Mouse (Mus musculus) testis, adult 2 months (tissue): ENCODE measurements at regions not wholly inside any gene's neighbourhood (a gene's known extent, or its start where the extent isn't known, plus 50 kb on each side); places are given as distances from the start of the nearest gene placed in this dataset.

Source experiments
- H3K27ac ChIP-seq: fragments of 200-500 bp; 2 replicates; pipeline ENCODE4 v1.5.1; 2012; ENCODE audit warnings: low read depth, low read length; ENCODE audit not compliant: control insufficient read depth, insufficient read depth
- H3K27me3 ChIP-seq: fragments of 200-500 bp; 2 replicates; pipeline ENCODE4 v1.6.1; 2012; ENCODE audit warnings: mild to moderate bottlenecking, low read length, moderate library complexity; ENCODE audit not compliant: control insufficient read depth, insufficient read depth
- H3K36me3 ChIP-seq: fragments of 200-500 bp; 2 replicates; pipeline ENCODE4 v1.6.1; 2012; ENCODE audit warnings: mild to moderate bottlenecking, low read length; ENCODE audit not compliant: control insufficient read depth, insufficient read depth
- H3K4me1 ChIP-seq: fragments of 200-500 bp; 2 replicates; pipeline ENCODE4 v1.6.1; 2012; ENCODE audit warnings: low read length; ENCODE audit not compliant: control insufficient read depth, insufficient read depth
- H3K4me3 ChIP-seq: fragments of 200-500 bp; 2 replicates; pipeline ENCODE4 v1.5.1; 2012; ENCODE audit warnings: low read depth, mild to moderate bottlenecking, low read length, moderate library complexity, mixed read lengths; ENCODE audit not compliant: control insufficient read depth
- CTCF ChIP-seq: fragments of 200-500 bp; IDR thresholded peaks from 2 replicates; pipeline ENCODE4 v1.5.1; 2012; ENCODE audit warnings: low read depth, mild to moderate bottlenecking, inconsistent platforms, low read length, moderate library complexity; ENCODE audit not compliant: control insufficient read depth, insufficient read depth, insufficient replicate concordance
- POLR2A ChIP-seq: fragments of 200-500 bp; IDR thresholded peaks from 2 replicates; pipeline ENCODE4 v1.6.1; 2012; ENCODE audit warnings: low read depth, mild to moderate bottlenecking, inconsistent platforms, low read length, moderate library complexity; ENCODE audit not compliant: control insufficient read depth

GRCm38 (mm10) chr9:61016673-61017072, 222.3 kb downstream of the Uaca start:
- Histone ChIP-seq H3K27ac (no peak overlapping the region), H3K27me3 (no peaks in the 10 kb centered on the region), H3K36me3 (no peaks in the 10 kb centered on the region), H3K4me3 (no peak overlapping the region), H3K4me1 (peaks cover 3% of the 10 kb centered on the region; the same call in 1 of the 2 replicates)
- TF ChIP-seq CTCF (no peak), POLR2A (no peak)

DNA sequence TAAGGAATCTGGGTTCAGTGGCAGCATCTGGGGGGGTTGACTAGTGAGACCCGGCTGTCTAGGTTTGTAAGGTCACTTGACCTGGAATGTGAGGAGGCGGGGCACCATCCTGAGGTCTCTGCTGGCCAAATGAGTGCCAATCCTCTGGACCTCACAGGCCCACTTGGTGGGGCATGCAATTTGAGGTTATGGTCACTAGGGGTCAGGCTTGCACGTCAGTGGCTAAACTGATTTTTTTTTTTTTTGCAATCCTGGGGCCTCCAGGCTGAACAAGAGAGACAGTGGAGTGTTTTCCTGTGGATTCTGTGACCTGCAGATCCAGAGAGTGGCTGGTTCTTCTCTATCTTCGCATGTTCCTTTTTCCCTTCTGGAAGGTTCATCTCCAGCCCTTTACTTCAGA, 225.6 kb downstream of the Uaca start:
- Histone ChIP-seq H3K27me3 (no peaks in the 10 kb centered on the region), H3K4me1 (no peaks in the 10 kb centered on the region), H3K27ac (no peak overlapping the region), H3K4me3 (no peak overlapping the region), H3K36me3 (no peaks in the 10 kb centered on the region)
- TF ChIP-seq POLR2A (no peak), CTCF (peak; percentile 65; the same call in 1 of the 2 replicates)

DNA sequence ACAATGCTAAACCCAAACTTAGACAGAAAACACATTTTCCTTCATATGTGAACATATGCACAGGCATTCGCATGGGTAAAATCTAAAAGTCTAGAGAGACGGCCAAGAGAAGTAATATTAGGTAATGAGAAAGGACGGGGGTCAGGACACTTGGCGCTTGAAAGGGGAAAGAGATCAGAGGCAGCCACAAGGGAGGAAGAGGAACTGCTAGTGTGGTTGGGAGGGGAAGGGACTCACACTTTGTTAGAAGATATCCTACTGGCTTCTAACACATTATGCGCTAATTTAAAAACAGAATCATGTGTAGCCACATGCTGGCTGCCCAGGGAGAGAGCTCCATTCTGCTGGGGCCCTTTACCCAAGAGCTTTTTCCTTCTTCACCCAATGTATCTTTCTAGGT, 227.5 kb downstream of the Uaca start:
- H3K27ac ChIP-seq: no peak overlapping the region
- H3K36me3 ChIP-seq: no peaks in the 10 kb centered on the region
- H3K4me3 ChIP-seq: no peak overlapping the region
- no peaks in the 10 kb centered on the region for H3K27me3 ChIP-seq
- no peaks in the 10 kb centered on the region for H3K4me1 ChIP-seq
- TF ChIP-seq POLR2A (no peak), CTCF (no peak)

GRCm38 (mm10) chr9:61022371-61023026, 228.2 kb downstream of the Uaca start:
- TF ChIP-seq CTCF (no peak), POLR2A (no peak)
- no peaks in the 10 kb centered on the region for H3K27me3 ChIP-seq
- no peak overlapping the region for H3K4me3 ChIP-seq
- H3K4me1 ChIP-seq: no peaks in the 10 kb centered on the region
- no peaks in the 10 kb centered on the region for H3K36me3 ChIP-seq
- H3K27ac ChIP-seq: no peak overlapping the region

GRCm38 (mm10) chr9:61025341-61025740, 231.0 kb downstream of the Uaca start:
- no peaks in the 10 kb centered on the region for H3K36me3 ChIP-seq
- H3K27ac ChIP-seq: no peak overlapping the region
- no peaks in the 10 kb centered on the region for H3K4me1 ChIP-seq
- TF ChIP-seq CTCF: no peak
- no peak for TF ChIP-seq POLR2A
- no peaks in the 10 kb centered on the region for H3K27me3 ChIP-seq
- no peak overlapping the region for H3K4me3 ChIP-seq

GRCm38 (mm10) chr9:61028775-61029401, 234.5 kb downstream of the Uaca start:
- peaks cover 3% of the 10 kb centered on the region for H3K4me1 ChIP-seq
- no peak overlapping the region for H3K4me3 ChIP-seq
- H3K27me3 ChIP-seq: no peaks in the 10 kb centered on the region

GRCm38 (mm10) chr9:61031699-61032447, 237.5 kb downstream of the Uaca start:
- Histone ChIP-seq H3K27me3 (no peaks in the 10 kb centered on the region), H3K27ac (no peak overlapping the region), H3K36me3 (no peaks in the 10 kb centered on the region), H3K4me1 (peaks cover 3% of the 10 kb centered on the region), H3K4me3 (peak overlapping the region; percentile 38)
- TF ChIP-seq CTCF (no peak), POLR2A (no peak)

More at GRCm38 (mm10) chr9:61028775-61029401, 234.5 kb downstream of the Uaca start:
- H3K27ac ChIP-seq: no peak overlapping the region
- no peaks in the 10 kb centered on the region for H3K36me3 ChIP-seq
- no peak for TF ChIP-seq CTCF
- no peak for TF ChIP-seq POLR2A
